Mouse (Mus musculus): ENCODE measurements at regions not wholly inside any gene's neighbourhood (a gene's known extent, or its start where the extent isn't known, plus 50 kb on each side); places are given as distances from the start of the nearest gene placed in this dataset.

- no peak for DNase-seq
Measured at GRCm38 (mm10) chr6:52433234-52433633, 119.9 kb downstream of the Evx1 start.

GRCm38 (mm10) chr6:52434771-52435170 is 121.5 kb downstream of the Evx1 start:
- no peak for DNase-seq

- DNase-seq = no peak
Measured at GRCm38 (mm10) chr6:52435358-52435757, 122.1 kb downstream of the Evx1 start.

DNA sequence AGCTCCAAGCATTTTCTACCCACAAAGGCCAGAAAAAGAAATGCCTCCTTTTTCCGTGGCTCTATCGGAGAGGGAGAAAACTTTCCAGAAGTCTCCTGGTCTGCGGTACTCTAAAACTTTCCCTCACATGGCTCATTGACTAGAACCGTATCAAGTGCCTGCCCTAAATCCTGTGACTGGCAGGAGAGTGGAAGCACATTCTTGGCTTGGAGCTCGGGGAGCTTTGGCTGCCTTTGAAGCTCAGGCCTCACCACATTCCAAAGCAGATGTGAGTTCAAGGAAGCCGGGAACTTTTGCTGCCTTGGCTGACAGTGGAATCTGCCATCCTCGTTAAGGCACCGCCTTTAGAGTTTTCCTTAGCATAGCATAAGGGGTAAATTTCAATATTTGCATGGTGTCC is 125.1 kb downstream of the Evx1 start:
- DNase-seq = no peak

- no peak for DNase-seq
Measured at GRCm38 (mm10) chr6:52439204-52439603, 125.9 kb downstream of the Evx1 start.

- no peak for DNase-seq
Measured at GRCm38 (mm10) chr6:52440160-52440559, 126.9 kb downstream of the Evx1 start.

DNA sequence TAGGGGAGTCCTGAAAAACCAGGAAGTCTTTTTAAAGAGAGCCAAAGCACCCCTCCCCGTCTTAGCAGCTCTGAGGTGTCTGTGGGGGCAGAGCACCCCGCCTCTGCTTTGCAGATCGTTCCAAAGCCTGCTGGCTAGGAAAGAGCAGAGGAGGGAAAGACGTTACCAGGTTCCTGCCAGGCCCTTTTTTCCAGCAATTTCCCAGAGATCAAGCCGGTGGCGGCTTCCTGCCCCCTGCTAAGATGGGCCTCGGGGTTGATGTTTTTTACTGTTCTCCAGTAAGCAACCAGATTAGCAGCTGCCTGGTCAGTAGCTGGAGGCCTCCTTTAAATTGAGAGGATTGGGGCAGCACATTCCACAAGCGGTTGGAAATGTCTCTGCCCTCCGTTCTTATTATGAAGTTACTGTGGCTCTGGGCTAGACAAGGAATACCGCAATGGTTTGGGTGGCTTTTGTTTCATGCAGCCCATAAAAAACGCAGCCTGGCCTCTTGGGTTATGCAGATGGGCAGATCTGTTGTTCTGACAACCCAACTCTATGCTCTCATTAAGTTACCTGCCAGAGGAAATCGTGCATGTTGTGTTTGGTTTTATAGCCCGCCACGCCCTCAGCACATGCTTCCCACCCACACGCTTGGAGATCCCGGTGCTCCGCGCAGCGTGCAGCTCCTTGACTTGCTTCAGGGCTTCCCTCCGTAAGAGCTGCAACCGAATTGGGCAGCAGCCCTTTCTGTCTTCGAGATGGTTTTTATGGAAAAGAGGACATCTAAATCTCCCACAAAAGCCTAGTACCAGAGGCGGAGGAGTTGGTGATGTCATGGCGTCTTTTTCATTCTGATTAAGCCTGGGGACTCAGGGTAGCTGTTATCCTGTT is 130.1 kb downstream of the Evx1 start:
- no peak for DNase-seq

GRCm38 (mm10) chr6:52458828-52459227 is 145.5 kb downstream of the Evx1 start:
- no peak for DNase-seq

DNA sequence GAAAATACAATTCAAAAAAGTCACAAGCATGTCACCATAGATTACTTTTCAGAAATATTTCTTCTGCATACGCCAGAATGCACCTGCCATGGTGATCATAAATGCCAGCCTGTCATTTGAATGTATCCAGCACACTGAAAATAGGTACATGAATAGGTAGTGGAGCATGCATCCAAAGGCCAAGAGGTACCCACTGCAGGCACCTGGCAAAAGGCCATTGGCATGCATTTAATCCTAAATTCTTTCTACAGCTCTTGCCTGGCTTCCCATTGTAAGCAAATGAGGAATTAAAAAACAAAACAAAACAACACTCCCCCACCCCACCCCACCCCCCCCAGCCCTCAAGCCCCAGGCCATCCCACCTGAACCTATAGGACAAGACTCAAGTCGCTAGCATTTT is 147.9 kb downstream of the Evx1 start:
- DNase-seq = no peak

DNA sequence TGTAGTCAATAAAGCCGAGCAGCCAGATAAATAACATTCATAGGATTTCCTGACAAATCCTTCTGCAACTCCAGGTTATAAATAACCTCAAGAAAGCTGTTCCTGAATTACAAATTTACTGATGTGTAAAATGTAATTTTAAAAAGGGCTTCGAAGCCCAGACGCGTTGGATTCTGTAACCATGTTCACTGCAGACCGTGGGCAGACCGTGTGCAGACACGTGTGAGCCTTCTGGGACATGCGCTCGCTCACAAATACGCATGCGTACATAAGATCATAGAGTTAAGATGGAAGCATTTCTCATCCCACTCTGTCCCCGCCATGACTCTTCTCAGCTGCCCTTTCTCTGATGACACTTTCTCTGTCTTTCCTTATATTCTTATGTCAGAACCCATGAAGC is 150.1 kb downstream of the Evx1 start:
- DNase-seq = no peak

DNA sequence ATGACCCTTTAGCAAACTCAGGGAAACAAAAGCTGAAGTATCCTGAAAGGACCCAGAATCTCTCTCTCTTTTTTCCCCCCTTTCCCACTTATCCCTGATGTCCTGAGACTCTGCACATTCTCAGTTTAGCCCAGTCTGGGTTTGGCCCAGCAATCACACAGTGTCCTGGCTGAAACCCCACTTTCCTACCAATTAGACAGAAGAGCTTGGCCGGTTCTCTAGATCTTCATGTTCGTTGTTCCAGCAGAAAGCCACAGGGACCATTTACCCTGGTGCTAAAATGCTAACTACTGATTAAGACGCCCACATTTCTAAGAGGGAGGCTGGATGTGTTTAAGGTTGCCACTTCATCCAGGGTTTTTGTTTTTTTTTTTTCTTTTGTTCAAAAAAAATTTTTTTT is 151.3 kb downstream of the Evx1 start:
- no peak for DNase-seq

DNA sequence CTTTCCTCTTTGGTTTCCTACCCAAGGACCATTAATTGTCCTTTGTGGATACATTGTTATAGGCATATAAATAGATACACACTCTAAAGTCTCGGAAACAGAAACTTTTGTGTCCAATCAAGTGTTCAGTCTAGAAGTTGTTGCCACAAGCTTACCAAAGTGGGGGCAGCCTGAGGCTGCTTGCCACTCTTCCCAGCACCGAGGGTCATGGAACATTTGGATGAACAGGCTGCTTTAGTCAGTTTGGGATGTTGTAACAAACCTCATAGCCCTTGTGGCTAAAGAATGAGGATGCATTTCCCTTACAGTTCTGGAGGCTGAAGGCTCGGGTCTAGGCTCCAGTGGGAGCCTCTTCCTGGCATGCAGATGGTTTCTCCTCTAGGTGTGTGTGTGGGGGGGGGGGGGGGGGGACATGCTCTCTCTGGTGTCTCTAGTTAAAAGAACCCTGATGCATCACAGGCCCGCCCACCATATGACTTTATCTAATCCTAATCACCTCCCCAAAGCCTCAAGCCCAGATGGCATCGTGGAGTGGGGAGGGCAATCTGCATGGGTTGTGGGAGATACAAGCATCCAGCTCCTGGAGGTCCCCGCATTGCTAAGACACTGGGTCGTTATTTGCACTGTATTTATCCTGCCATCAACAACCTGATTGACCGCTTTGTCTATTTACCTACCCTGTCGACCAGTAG is 152.7 kb downstream of the Evx1 start:
- DNase-seq = no peak

- DNase-seq = no peak
Measured at GRCm38 (mm10) chr6:52470831-52471230, 157.5 kb downstream of the Evx1 start.

- DNase-seq = no peak
Measured at GRCm38 (mm10) chr6:52471384-52471957, 158.2 kb downstream of the Evx1 start.

GRCm38 (mm10) chr6:52472008-52472407 is 158.7 kb downstream of the Evx1 start:
- no peak for DNase-seq

GRCm38 (mm10) chr6:52473042-52473589 is 159.8 kb downstream of the Evx1 start:
- DNase-seq = no peak

GRCm38 (mm10) chr6:52473924-52474323 is 160.6 kb downstream of the Evx1 start:
- DNase-seq = no peak

GRCm38 (mm10) chr6:52475676-52476075 is 162.4 kb downstream of the Evx1 start:
- DNase-seq = no peak

DNA sequence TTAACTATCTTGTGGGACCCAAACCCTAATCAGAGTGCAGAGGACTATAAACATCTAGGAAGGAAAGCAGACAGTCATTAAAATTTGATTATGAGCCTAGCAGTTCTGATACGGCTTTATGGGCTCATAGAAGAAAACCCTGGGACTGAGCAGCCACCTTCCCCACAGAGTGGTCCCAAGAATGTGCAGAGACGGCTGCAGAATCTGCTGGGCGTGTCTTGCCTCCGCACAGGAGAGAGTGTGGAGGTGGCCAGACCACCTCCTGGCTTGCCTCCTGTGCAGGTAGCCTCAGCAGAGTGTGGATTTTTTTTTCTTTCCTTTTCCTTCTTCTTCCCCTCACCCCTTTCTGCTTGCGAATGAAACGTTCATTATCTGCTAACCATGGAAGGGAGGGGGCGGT is 163.3 kb downstream of the Hibadh start:
- DNase-seq = no peak

GRCm38 (mm10) chr6:52477380-52477779 is 162.8 kb downstream of the Hibadh start:
- peak; percentile 16 for DNase-seq

DNA sequence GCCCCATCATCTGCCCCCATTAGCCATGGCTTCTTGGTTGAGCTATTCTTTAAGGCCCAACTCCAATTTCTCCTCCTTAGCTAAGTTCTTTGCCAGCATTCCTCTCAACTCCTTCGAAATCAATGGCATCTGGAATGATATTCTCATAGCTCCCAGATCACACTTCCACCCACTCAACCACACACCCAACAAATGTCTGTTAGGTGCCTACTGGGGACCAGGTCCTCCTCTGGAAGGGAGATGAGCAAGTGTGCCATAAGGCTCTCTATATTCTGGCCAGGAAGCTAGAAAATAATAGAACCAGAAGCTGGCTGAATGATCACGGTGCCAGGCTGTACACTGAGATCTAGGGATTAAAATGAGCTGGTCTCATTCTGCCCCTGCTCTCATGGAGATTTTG is 161.6 kb downstream of the Hibadh start:
- no peak for DNase-seq

- DNase-seq = no peak
Measured at GRCm38 (mm10) chr6:52479200-52479599, 161.0 kb downstream of the Hibadh start.

DNA sequence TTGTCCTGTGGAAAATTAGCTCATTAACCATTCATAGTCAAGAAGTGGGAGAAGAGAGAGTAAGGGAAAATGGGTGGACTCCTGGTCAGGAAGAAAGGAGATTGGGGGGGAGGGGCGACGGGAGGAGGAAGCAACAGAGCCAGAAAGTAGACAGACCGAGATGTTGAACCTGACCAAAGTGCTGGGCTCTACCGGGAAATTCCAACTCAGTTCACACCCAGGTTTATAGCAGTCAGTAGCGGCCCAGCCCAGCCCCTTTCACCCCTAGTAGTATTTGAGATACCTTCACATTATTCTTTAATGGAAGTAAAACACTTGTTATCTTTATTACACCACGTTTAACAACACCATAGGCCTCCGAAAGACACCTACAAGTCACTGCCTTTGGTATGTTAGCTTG is 158.2 kb downstream of the Hibadh start:
- no peak for DNase-seq

- DNase-seq = no peak
Measured at GRCm38 (mm10) chr6:52486146-52486545, 154.0 kb downstream of the Hibadh start.

Data from liver (tissue).